Mouse (Mus musculus) kidney, postnatal 0 days (tissue): ENCODE measurements around the gene Gpn3. TPM values are rescaled to one million over a fixed set of nuclear protein-coding genes. Genes with fewer than 3 reads are reported as not detected.

Experiments
- ATAC-seq: fragments of 200-750 bp; cut with Nextera tagmentation; replicated peaks from 2 replicates; pipeline ENCODE4 v1.8.0; 2017; ENCODE audit warnings: low read depth, moderate number of reproducible peaks, moderate TSS enrichment, moderate library complexity; ENCODE audit not compliant: low FRiP score
- DNase-seq: peaks from one replicate; pipeline ENCODE4 v3.0.0-alpha.2; 2016; ENCODE audit warnings: low spot score
- H3K27ac ChIP-seq: fragments of 300-500 bp; sonication (generic); 2 replicates; pipeline ENCODE4 v1.5.1; 2014; ENCODE audit warnings: mild to moderate bottlenecking
- H3K27me3 ChIP-seq: fragments of 300-500 bp; sonication (generic); 2 replicates; pipeline ENCODE4 v1.6.1; 2014; ENCODE audit warnings: low read length, mixed read lengths; ENCODE audit not compliant: insufficient read depth
- H3K36me3 ChIP-seq: fragments of 300-500 bp; sonication (generic); 2 replicates; pipeline ENCODE4 v1.6.1; 2014; ENCODE audit warnings: low read length, mixed read lengths; ENCODE audit not compliant: insufficient read depth
- H3K4me1 ChIP-seq: fragments of 300-500 bp; sonication (generic); replicated peaks from 2 replicates; pipeline ENCODE4 v1.6.1; 2014; ENCODE audit warnings: antibody characterized with exemption, low read length, mixed read lengths; ENCODE audit not compliant: insufficient read depth
- H3K4me2 ChIP-seq: fragments of 300-500 bp; sonication (generic); 2 replicates; pipeline ENCODE4 v1.6.1; 2014; ENCODE audit warnings: mild to moderate bottlenecking, low read length, moderate library complexity, mixed read lengths
- H3K4me3 ChIP-seq: fragments of 300-500 bp; sonication (generic); replicated peaks from 2 replicates; pipeline ENCODE4 v1.5.1; 2014; ENCODE audit warnings: low read depth, low read length
- H3K9ac ChIP-seq: fragments of 300-500 bp; sonication (generic); 2 replicates; pipeline ENCODE4 v1.6.1; 2014; ENCODE audit warnings: low read depth, low read length
- H3K9me3 ChIP-seq: fragments of 300-500 bp; sonication (generic); replicated peaks from 2 replicates; pipeline ENCODE4 v1.6.1; 2016; ENCODE audit warnings: low read length, inconsistent platforms, mixed read lengths
- CTCF ChIP-seq: IDR thresholded peaks from 2 replicates; pipeline ENCODE4 v1.5.1; 2016; ENCODE audit warnings: antibody characterized with exemption, low read depth, mild to moderate bottlenecking, moderate library complexity
- WGBS: fragments of 180-500 bp; shearing (Covaris S2); extraction: QIAGEN DNeasy Blood & Tissue Kit; methylation state at CpG from one replicate; pipeline ENCODE4 v1.1.7; 2014; 5-methylcytosine and 5-hydroxymethylcytosine counted together
- polyA plus RNA-seq: library from polyadenylated mRNA; unstranded; fragments of >200 nt; fragmentation: Nextera tagmentation; extraction: Ambion mirVana; gene quantifications from 2 replicates; pipeline ENCODE4 v1.2.1, GENCODE M21; 2015

Gpn3 gene
- polyA plus RNA-seq, 1 experiment from 2014 or later = 64.5 TPM

GRCm38 (mm10) chr5:122402772-122403171, 31.1 kb downstream of the Gpn3 start:
- 81% methylated on average over 5 of the region's 5 CpGs for WGBS
- ATAC-seq (no peak), DNase-seq (no peak)
- H3K9ac ChIP-seq = no peak overlapping the region
- peaks cover 62% of the 10 kb centered on the region for H3K36me3 ChIP-seq
- H3K27ac ChIP-seq = 0 out of 2 replicates have a peak overlapping the region, but pooled peaks have one; percentile 16
- no peak overlapping the region for H3K4me2 ChIP-seq
- H3K4me1 ChIP-seq = no peaks in the 10 kb centered on the region
- no peaks in the 10 kb centered on the region for H3K9me3 ChIP-seq
- no peak overlapping the region for H3K4me3 ChIP-seq
- H3K27me3 ChIP-seq = no peaks in the 10 kb centered on the region
- TF ChIP-seq CTCF = no peak

GRCm38 (mm10) chr5:122403362-122403761, 31.7 kb downstream of the Gpn3 start:
- TF ChIP-seq CTCF = no peak
- no peaks in the 10 kb centered on the region for H3K27me3 ChIP-seq
- WGBS = 88% methylated on average over 12 of the region's 12 CpGs

GRCm38 (mm10) chr5:122405537-122405936, 33.9 kb downstream of the Gpn3 start:
- Histone ChIP-seq H3K27ac (no peak overlapping the region), H3K4me3 (no peak overlapping the region), H3K36me3 (peaks cover 57% of the 10 kb centered on the region), H3K4me1 (no peaks in the 10 kb centered on the region), H3K9ac (no peak overlapping the region), H3K27me3 (no peaks in the 10 kb centered on the region), H3K9me3 (no peaks in the 10 kb centered on the region), H3K4me2 (no peak overlapping the region)
- ATAC-seq (no peak), DNase-seq (no peak)
- TF ChIP-seq CTCF = no peak
- WGBS = 78% methylated on average over 10 of the region's 10 CpGs

More at GRCm38 (mm10) chr5:122403362-122403761, 31.7 kb downstream of the Gpn3 start:
- DNase-seq (no peak), ATAC-seq (no peak)
- H3K9ac ChIP-seq = no peak overlapping the region
- peaks cover 62% of the 10 kb centered on the region for H3K36me3 ChIP-seq
- H3K4me1 ChIP-seq = no peaks in the 10 kb centered on the region
- no peak overlapping the region for H3K4me3 ChIP-seq
- no peaks in the 10 kb centered on the region for H3K9me3 ChIP-seq
- no peak overlapping the region for H3K27ac ChIP-seq
- no peak overlapping the region for H3K4me2 ChIP-seq

- DNase-seq (no peak), ATAC-seq (0 out of 2 replicates have a peak, but pooled peaks have one; percentile 13)
- WGBS = 87% methylated on average over 19 of the region's 19 CpGs
- Histone ChIP-seq H3K4me2 (no peak overlapping the region), H3K9ac (no peak overlapping the region), H3K4me3 (no peak overlapping the region), H3K27ac (no peak overlapping the region), H3K36me3 (peaks cover 26% of the 10 kb centered on the region), H3K27me3 (no peaks in the 10 kb centered on the region), H3K9me3 (no peaks in the 10 kb centered on the region), H3K4me1 (no peaks in the 10 kb centered on the region)
- peak; percentile 42; the same call in 1 of the 2 replicates for TF ChIP-seq CTCF
Measured at GRCm38 (mm10) chr5:122409692-122410645, 38.3 kb downstream of the Gpn3 start.

- no peak for DNase-seq
- TF ChIP-seq CTCF = no peak
- 65% methylated on average over 5 of the region's 5 CpGs for WGBS
- no peaks in the 10 kb centered on the region for H3K4me1 ChIP-seq
- no peak overlapping the region for H3K4me3 ChIP-seq
- H3K27ac ChIP-seq = no peak overlapping the region
- H3K4me2 ChIP-seq = no peak overlapping the region
- no peaks in the 10 kb centered on the region for H3K27me3 ChIP-seq
- peaks cover 8% of the 10 kb centered on the region; the same call in 1 of the 2 replicates for H3K36me3 ChIP-seq
- ATAC-seq = no peak
- no peak overlapping the region for H3K9ac ChIP-seq
- H3K9me3 ChIP-seq = no peaks in the 10 kb centered on the region
Measured at GRCm38 (mm10) chr5:122411892-122412291, 40.2 kb downstream of the Gpn3 start.

GRCm38 (mm10) chr5:122412826-122413225, 41.1 kb downstream of the Gpn3 start:
- 0 out of 2 replicates have a peak, but pooled peaks have one; percentile 17 for ATAC-seq
- TF ChIP-seq CTCF = no peak
- 39% methylated on average over 6 of the region's 6 CpGs for WGBS
- no peak overlapping the region for H3K4me3 ChIP-seq
- no peaks in the 10 kb centered on the region for H3K9me3 ChIP-seq
- H3K27ac ChIP-seq = peak overlapping the region; percentile 2; the same call in 1 of the 2 replicates
- no peaks in the 10 kb centered on the region for H3K27me3 ChIP-seq
- H3K4me2 ChIP-seq = no peak overlapping the region
- DNase-seq = peak; percentile 70
- H3K36me3 ChIP-seq = no peaks in the 10 kb centered on the region
- no peak overlapping the region for H3K9ac ChIP-seq
- H3K4me1 ChIP-seq = no peaks in the 10 kb centered on the region
